Mouse (Mus musculus) ovary, adult 18-20 months (tissue): ENCODE results near the gene Cela2a.

Experiments used
- DNase-seq: peaks from one replicate; pipeline ENCODE4 v3.0.0; 2022; ENCODE audit warnings: low spot score, mixed read lengths

Gene Cela2a

GRCm38 (mm10) chr4:141826060-141826459 lies at the start of gene Cela2a:
Cela2a (minus strand) TSS chr4:141826160.
- DNase-seq = no peak

GRCm38 (mm10) chr4:141875481-141876108 lies 49.6 kb upstream of the Cela2a start:
- no peak for DNase-seq

DNA sequence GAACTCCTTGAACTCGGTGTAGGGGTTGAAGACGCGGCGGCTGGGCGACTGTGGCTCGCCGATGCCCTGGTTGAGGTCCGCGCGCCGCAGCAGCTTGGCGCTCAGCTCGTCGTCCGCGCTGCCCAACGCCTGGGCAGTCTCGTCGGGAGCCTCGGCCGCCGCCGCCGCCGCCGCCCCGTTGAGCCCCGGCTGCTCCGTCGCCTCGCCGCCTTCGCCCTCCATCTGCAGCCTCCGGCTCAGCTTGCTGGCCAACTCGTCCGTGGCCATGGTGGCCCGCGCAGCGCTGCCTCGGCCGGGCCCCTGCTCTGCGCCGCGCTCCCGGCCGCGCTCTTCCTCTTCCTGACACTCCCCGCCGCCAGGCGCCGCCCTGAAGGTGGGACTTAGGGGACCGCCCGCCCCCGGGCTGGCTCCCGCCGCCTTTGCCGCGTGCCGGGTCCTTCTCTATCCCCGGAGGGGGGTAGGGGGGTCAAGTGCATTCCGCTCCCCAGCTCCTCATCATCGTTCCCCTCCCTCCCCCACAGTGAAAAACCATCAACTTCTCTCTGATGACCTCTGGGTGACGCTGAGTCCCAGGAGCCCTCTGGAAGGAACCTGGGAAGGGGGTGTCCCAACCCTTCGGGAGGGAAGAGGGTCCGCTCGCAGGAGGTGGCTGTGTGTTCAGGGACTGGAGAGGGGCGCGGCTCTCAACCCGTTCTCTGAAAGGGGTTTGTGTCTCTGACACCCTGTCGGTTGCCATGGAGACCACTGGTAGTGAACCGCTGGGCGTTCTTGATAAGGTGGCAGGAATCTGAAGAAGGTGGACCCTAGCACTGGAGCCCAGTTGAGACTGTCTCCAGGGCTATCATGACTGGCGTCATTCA lies 48.9 kb upstream of the Cela2a start, which contains the start of gene Efhd2:
Gene Efhd2 (minus strand): TSS at position 320 of the 860 bp plus-strand sequence.
- peak; percentile 62 for DNase-seq

DNA sequence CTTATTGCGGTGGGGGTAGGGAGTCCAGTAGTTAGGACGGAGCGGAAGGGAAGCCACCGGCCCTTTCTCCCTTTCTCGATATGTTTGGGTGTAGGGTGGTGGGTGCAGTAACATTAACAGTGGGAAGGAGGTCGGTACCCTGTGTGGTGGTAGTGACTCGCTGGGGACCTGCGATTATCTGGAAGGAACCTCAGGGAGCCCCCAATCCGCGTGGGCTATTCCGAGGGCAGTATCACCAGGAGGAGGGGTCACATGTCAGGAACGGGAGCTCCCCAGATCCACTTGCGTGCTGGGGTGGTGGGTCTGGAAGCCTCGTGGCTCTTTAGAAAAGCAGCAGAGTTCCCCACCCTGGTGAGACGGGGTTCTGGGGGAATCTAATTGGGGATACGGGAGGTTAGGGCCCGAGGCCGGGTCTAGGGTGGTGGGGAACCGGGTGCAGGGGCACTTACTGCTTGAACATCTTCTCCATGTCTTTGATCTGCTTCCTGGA lies 48.2 kb upstream of the Cela2a start:
- no peak for DNase-seq

- no peak for DNase-seq
These were observed 47.0 kb upstream of the Cela2a start for GRCm38 (mm10) chr4:141872977-141873376.

DNA sequence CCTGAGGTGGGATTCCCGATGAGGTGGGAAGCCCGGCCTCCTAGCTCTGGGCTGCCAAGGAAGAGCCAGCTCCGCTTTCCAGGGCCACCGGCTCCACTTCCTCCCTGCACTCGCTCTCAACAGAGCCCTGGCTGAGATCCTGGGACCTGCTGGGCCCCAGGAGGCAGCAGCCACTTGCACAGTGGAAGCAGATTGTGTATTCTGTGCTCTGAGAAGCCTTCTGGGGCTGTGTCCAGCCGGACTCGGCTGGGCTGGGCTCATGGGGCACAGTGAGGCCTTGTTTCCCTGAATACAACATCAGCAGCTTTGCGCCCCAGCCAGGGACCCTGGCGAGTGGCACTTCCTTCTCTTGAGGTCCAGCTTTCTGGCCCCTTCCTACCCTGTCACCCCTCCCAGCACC lies 45.9 kb upstream of the Cela2a start:
- no peak for DNase-seq

- DNase-seq = no peak
These were observed 45.4 kb upstream of the Cela2a start for GRCm38 (mm10) chr4:141871333-141871725.

DNA sequence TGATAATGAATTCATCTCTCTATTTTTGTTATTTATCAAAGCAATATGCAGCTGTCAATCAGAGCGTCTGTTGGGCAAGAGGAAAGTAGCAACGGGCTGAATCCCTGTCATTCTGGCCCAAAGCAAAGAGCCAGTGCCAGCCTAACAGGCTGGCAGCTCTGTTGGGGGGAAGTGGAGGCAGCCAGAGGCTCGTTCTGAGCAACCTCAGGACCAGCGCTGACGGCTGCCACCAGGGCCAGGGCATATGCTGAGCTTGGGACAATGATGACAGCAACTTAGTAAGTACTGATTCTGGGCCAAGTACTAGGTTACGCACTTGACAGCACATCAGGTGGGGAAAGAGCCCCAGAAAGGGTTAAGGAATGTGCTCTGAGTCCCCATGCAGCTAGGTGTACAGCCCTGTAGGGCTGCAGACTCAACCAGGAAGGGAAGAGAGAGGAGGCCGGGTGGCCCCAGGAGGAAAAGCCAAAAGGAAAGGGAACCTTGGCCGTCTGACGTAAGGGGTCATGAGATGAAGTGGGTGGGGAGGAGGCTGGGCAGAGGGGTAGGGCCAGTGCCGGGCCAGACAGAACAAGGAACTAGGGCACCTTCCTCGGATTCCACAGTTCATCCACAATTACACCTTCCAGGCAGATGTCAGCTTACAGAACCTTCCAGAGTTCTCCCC lies 44.8 kb upstream of the Cela2a start:
- no peak for DNase-seq

GRCm38 (mm10) chr4:141869436-141870215 lies 43.7 kb upstream of the Cela2a start:
- DNase-seq = no peak

DNA sequence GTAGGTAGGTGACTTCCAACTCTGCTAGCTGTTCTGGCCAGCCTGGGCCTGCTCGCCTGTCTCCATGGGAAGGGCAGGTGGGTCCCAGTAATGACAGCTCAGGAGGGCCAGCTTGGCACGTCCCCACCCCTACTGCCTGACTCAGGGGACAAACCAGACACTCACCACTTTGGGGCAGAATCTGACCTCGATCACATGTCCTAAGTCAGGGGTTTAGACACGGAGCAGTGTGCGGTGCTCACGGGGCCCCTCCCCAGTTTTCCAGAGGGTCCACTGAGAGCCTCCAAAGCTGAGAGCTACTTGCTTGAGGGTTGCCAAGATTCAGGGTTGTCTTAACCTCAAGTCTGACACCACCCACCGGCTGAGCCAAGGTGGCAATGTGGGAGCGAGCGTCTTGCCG lies 42.1 kb upstream of the Cela2a start:
- no peak for DNase-seq

DNA sequence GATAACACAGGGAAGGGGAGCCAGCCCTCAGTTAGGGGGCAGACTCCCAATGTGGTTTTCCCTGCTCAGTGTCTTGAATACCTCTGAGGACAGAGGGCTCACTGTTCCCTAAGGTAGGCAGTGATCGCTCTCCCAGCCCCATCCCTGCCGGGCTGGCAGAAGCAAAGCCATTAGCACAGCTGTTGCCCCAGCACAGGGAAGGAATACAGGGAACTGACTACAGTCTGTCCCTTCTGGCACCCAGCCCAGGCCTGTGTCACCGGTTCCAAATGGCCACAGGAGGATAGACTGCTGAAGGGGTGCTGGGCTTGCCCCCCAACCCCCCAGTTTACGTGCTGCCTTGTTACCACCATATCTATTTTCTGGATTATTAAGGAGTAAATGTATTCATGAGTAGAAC lies 41.5 kb upstream of the Cela2a start:
- no peak for DNase-seq

DNA sequence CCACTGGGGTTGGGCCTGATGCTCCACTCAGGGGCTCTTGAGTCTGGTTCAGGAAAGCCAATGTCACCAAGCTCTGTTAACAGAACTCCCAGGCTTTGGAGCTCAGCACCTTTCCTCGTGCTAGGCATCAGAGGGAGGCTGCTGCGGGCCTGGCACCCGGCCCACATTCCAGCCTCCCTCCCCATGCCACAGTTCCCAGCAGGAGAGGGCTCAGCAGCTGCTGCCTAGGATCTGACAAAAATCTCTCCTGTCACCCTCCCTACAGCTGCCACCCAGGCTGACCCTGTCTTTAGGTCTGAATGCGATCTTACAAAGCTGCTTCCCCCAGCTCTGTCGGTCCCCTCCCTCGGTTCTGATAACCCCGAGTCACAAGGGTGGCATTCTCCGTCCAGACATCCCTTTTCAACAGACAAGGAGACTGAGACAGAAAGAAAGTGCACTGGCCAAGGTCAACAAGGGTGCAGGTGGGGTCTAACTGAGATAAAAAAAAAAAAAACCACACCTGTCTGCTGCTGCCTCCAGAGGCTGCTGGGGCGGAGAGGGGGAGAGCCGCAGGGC lies 41.1 kb upstream of the Cela2a start:
- DNase-seq = no peak

GRCm38 (mm10) chr4:141865600-141865999 lies 39.6 kb upstream of the Cela2a start:
- no peak for DNase-seq

GRCm38 (mm10) chr4:141865006-141865405 lies 39.0 kb upstream of the Cela2a start:
- DNase-seq = no peak

DNA sequence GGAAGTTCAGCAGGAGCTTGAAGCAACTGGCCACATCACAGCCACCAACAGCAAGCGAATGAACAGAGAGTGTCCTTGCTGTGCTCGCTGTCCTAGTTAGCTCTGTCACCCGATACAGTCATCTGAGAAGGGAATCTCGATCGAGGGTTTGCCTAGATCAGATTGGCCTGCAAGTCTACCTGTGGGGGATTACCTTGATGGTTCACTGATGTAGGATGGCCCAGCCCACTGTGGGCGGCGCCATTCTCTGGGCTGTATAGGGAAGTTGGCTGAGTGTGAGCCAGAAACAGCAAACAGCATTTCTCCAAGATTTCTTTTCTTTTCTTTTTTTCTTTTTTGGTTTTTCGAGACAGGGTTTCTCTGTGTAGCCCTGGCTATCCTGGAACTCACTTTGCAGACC lies 38.5 kb upstream of the Cela2a start:
- DNase-seq = no peak

DNA sequence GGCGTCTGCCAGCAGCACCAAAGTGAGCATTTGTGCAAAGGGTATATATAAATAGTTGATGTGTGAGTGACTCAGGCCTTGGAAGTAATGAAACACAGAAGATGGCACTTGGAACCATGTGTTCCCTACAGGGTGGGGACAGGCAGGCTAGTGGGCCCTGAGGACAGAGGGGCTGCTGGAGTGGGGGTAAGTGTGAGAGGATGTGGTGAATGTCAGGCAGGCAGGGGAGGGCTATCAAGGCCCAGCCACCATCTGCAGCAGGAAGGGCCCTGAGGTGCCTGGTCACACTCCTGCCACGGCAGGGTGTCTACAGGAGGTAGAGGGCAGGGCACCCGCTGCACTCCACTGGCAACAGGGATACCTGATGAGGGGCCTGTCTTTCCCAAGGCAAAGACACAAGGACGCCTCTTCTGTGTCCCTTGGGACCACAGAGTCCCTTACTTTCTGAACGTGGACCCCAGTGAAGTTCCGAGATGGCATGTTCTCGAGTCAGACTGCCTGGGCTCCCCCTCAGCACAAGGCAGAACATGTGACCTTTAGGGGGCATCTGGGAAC lies 37.8 kb upstream of the Cela2a start:
- DNase-seq = no peak

GRCm38 (mm10) chr4:141862867-141863266 lies 36.9 kb upstream of the Cela2a start:
- no peak for DNase-seq

- no peak for DNase-seq
These were observed 35.8 kb upstream of the Cela2a start for GRCm38 (mm10) chr4:141861591-141862295.

DNA sequence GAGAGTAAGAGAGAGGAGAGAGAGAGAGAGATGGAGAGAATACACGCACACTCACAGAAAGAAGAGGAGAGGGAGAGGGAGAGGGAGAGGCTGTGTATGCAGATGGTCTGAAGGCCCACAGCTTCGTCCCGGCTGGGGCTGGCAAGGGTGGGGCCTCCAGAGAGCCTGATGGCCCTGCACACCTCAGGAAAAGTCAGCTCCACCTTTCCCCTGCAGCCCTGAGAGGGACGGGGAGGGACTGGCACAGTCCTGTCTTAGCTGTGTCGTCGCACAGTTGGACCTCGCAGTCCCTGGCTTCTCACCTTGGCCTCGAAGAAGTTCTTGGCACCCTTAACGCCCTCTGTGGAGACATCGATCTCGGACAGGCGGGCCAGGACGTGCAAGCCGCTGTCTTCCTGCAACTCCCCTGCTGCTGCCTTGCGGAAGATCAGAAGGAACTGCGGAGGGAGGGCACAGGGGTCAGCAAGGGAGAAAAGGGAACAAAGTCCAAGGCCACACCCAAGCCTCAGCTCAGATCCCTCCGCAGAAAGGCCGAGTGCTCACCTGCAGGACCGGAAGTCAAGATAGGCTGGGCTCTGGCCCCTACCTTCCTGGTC lies 34.4 kb upstream of the Cela2a start:
- DNase-seq = no peak

- DNase-seq = no peak
These were observed 33.4 kb upstream of the Cela2a start for GRCm38 (mm10) chr4:141859351-141859750.
